10 mouse cellular contexts compared by ENCODE assay signal in the genomic region with DNA sequence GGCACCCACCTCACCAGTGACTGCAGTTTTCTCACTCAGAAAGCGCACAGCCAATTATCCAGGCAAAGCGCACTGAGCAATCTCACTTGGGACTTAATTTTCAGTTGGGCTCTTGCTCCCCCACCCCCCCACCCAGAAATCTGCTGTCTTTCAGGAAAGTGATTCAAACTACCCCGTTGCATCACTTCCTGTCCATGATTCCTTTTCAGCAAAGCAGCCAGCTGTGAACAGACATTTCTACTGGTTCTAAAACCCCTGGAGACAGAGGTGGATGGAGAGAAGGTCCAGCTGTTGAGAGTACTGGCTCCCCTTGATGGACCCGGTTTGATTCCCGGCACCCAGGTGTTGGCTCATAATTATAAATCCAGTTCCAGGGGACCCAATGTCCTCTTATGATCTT.
"Had no signal": no experiment of that assay in that cellular context is flagged by ENCODE, and none has a peak within 500 bp of the region (broad histone marks: within the 10 kb centered on the region; RNA-seq: fewer than 3 reads in every experiment).

No protein-coding gene starts in this region.

- DNase-seq: kidney, adult 18-20 months; kidney, postnatal 10 days; right cerebral cortex, adult 18-20 months; right cerebral cortex, postnatal 25 days; thymus, adult 18-20 months; thymus, postnatal 14 days had no signal

- H3K9me3 ChIP-seq: limb, embryonic 15.5 days; liver, embryonic 12.5 days; midbrain, embryonic 13.5 days had no signal

- H3K36me3 ChIP-seq: limb, embryonic 15.5 days; liver, embryonic 12.5 days; midbrain, embryonic 13.5 days had no signal

- H3K27ac ChIP-seq: left cerebral cortex, adult 2 months; limb, embryonic 15.5 days; liver, embryonic 12.5 days; midbrain, embryonic 13.5 days had no signal

- H3K27me3 ChIP-seq: limb, embryonic 15.5 days; liver, embryonic 12.5 days; midbrain, embryonic 13.5 days had no signal

- H3K4me1 ChIP-seq: limb, embryonic 15.5 days; midbrain, embryonic 13.5 days had no signal

- ATAC-seq: liver, embryonic 12.5 days; midbrain, embryonic 13.5 days had no signal

- H3K4me3 ChIP-seq: left cerebral cortex, adult 2 months; limb, embryonic 15.5 days; liver, embryonic 12.5 days; midbrain, embryonic 13.5 days had no signal

- H3K9ac ChIP-seq: limb, embryonic 15.5 days; liver, embryonic 12.5 days; midbrain, embryonic 13.5 days had no signal

- H3K4me2 ChIP-seq: limb, embryonic 15.5 days; liver, embryonic 12.5 days; midbrain, embryonic 13.5 days had no signal
